Mouse (Mus musculus): ENCODE data around the gene Muc20.

DNA sequence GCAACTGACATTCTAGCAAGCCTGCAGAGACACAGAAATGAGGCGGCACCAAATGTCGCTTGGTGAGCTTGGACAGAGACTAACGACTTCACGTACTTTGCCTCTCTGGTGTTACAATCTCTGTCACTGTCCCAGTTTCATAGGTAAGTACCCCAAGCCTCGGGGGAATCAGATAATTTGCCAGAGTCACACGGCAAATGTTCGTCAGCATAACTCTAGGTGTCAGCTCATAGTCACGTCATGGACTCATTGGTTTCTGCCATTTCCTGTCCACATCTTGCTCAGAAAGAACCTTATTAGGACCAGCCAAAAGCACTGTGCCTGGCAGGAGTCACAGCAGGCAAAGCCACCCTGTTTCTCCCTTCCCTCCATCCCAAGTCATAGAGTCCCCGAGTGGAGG, 55.9 kb downstream of the Muc20 start:
- TF ChIP-seq POLR2AphosphoS5 (IDR thresholded peaks at IDR 0.05; ENCODE audit: insufficient replicate concordance, low read depth, low read length) (no peak), CTCF (IDR thresholded peaks at IDR 0.05; ENCODE audit: low read depth, low read length) (no peak), GATA1 (IDR thresholded peaks at IDR 0.05; ENCODE audit: borderline replicate concordance, low read length) (no peak), TAL1 (conservative IDR thresholded peaks at IDR 0.05; ENCODE audit: low read depth, low read length) (no peak), GATA2 (IDR thresholded peaks at IDR 0.05; ENCODE audit: borderline replicate concordance, low read depth, low read length) (no peak)

Measured in G1E (cell line).